Mouse (Mus musculus) neural tube, embryonic 12.5 days (tissue): Measurements from ENCODE around the gene Mst1. TPM values are rescaled to one million over a fixed set of nuclear protein-coding genes. Genes with fewer than 3 reads are reported as not detected.
A peak's percentile ranks its signal among the peaks of the same experiment; 100 is the strongest.

Source experiments
- ATAC-seq: fragments of 200-750 bp; cut with Nextera tagmentation; 2 replicates; pipeline ENCODE4 v1.8.0; 2017; ENCODE audit warnings: low read depth, mild to moderate bottlenecking, moderate TSS enrichment, moderate library complexity; ENCODE audit not compliant: low FRiP score
- H3K27ac ChIP-seq: fragments of 300-500 bp; sonication (generic); 2 replicates; pipeline ENCODE4 v1.5.1; 2016
- H3K27me3 ChIP-seq: fragments of 300-500 bp; sonication (generic); replicated peaks from 2 replicates; pipeline ENCODE4 v1.6.1; 2016; ENCODE audit warnings: mild to moderate bottlenecking
- H3K36me3 ChIP-seq: fragments of 300-500 bp; sonication (generic); 2 replicates; pipeline ENCODE4 v1.6.1; 2016; ENCODE audit warnings: mild to moderate bottlenecking
- H3K4me1 ChIP-seq: fragments of 300-500 bp; sonication (generic); 2 replicates; pipeline ENCODE4 v1.6.1; 2016
- H3K4me2 ChIP-seq: fragments of 300-500 bp; sonication (generic); replicated peaks from 2 replicates; pipeline ENCODE4 v1.6.1; 2016; ENCODE audit warnings: mild to moderate bottlenecking
- H3K4me3 ChIP-seq: fragments of 300-500 bp; sonication (generic); 2 replicates; pipeline ENCODE4 v1.5.1; 2016
- H3K9ac ChIP-seq: fragments of 300-500 bp; sonication (generic); 2 replicates; pipeline ENCODE4 v1.6.1; 2016; ENCODE audit warnings: mild to moderate bottlenecking
- H3K9me3 ChIP-seq: fragments of 300-500 bp; sonication (generic); 2 replicates; pipeline ENCODE4 v1.6.1; 2016; ENCODE audit warnings: mild to moderate bottlenecking
- WGBS: fragments of 180-500 bp; shearing (Covaris S2); methylation state at CpG from one replicate; pipeline ENCODE4 v1.1.7; 2016; 5-methylcytosine and 5-hydroxymethylcytosine counted together
- polyA plus RNA-seq: library from polyadenylated mRNA; unstranded; fragments of >200 nt; fragmentation: Nextera tagmentation; extraction: Ambion mirVana; gene quantifications from 2 replicates; pipeline ENCODE4 v1.2.1, GENCODE M21; 2016

Mst1 gene
- polyA plus RNA-seq, 1 experiment from 2014 or later = 0.44 TPM

- no peak overlapping the region for H3K9ac ChIP-seq
- no peaks in the 10 kb centered on the region for H3K9me3 ChIP-seq
- H3K27me3 ChIP-seq = no peaks in the 10 kb centered on the region
- H3K4me3 ChIP-seq = no peak overlapping the region
- H3K27ac ChIP-seq = no peak overlapping the region
- H3K4me2 ChIP-seq = no peak overlapping the region
- H3K36me3 ChIP-seq = peaks cover 58% of the 10 kb centered on the region
- ATAC-seq = no peak
- WGBS = 75% methylated on average over 7 of the region's 7 CpGs
- peaks cover 29% of the 10 kb centered on the region for H3K4me1 ChIP-seq
Measured at GRCm38 (mm10) chr9:108052411-108052810, 27.8 kb upstream of the Mst1 start.

- H3K4me3 ChIP-seq = no peak within 1 kb of the TSS
- no peak within 1 kb of the TSS for H3K9ac ChIP-seq
- H3K27me3 ChIP-seq = no peaks in the 10 kb centered on the region
- H3K4me1 ChIP-seq = peaks cover 23% of the 10 kb centered on the region
- WGBS = 52% methylated on average over 20 of the region's 20 CpGs
- H3K9me3 ChIP-seq = no peaks in the 10 kb centered on the region
- peaks cover 64% of the 10 kb centered on the region for H3K36me3 ChIP-seq
- H3K4me2 ChIP-seq = peak within 1 kb of the TSS; percentile 38
- peak; percentile 27; the same call in 1 of the 2 replicates for ATAC-seq
- no peak within 1 kb of the TSS for H3K27ac ChIP-seq
Measured at GRCm38 (mm10) chr9:108052885-108053664, 27.2 kb upstream of the Mst1 start, which contains the start of gene Amigo3. TSS of gene Amigo3 (plus strand) at chr9:108053159.

- no peak overlapping the region for H3K4me2 ChIP-seq
- 94% methylated on average over 15 of the region's 15 CpGs for WGBS
- H3K4me1 ChIP-seq = peaks cover 18% of the 10 kb centered on the region
- no peak overlapping the region for H3K27ac ChIP-seq
- H3K4me3 ChIP-seq = no peak overlapping the region; the same call in 1 of the 2 replicates
- ATAC-seq = no peak
- peaks cover 70% of the 10 kb centered on the region for H3K36me3 ChIP-seq
- H3K9ac ChIP-seq = no peak overlapping the region
- H3K27me3 ChIP-seq = no peaks in the 10 kb centered on the region
- H3K9me3 ChIP-seq = no peaks in the 10 kb centered on the region
Measured at GRCm38 (mm10) chr9:108053665-108054225, 26.5 kb upstream of the Mst1 start.

- Histone ChIP-seq H3K4me3 (no peak overlapping the region; the same call in 1 of the 2 replicates), H3K9me3 (no peaks in the 10 kb centered on the region), H3K4me2 (no peak overlapping the region), H3K9ac (no peak overlapping the region), H3K27me3 (no peaks in the 10 kb centered on the region), H3K27ac (no peak overlapping the region), H3K4me1 (peaks cover 18% of the 10 kb centered on the region), H3K36me3 (peaks cover 78% of the 10 kb centered on the region)
- WGBS = 91% methylated on average over 22 of the region's 22 CpGs
- no peak for ATAC-seq
Measured at GRCm38 (mm10) chr9:108054331-108055040, 25.8 kb upstream of the Mst1 start.

GRCm38 (mm10) chr9:108055061-108055460, 25.2 kb upstream of the Mst1 start:
- H3K9me3 ChIP-seq = no peaks in the 10 kb centered on the region
- ATAC-seq = no peak
- WGBS = 77% methylated on average over 1 of the region's 1 CpGs
- no peak overlapping the region for H3K4me2 ChIP-seq
- no peak overlapping the region for H3K9ac ChIP-seq
- H3K27me3 ChIP-seq = no peaks in the 10 kb centered on the region
- H3K4me3 ChIP-seq = no peak overlapping the region
- H3K36me3 ChIP-seq = peaks cover 83% of the 10 kb centered on the region
- H3K4me1 ChIP-seq = peaks cover 12% of the 10 kb centered on the region
- no peak overlapping the region for H3K27ac ChIP-seq

GRCm38 (mm10) chr9:108055661-108056237, 24.5 kb upstream of the Mst1 start:
- H3K4me1 ChIP-seq = peaks cover 6% of the 10 kb centered on the region
- no peak overlapping the region for H3K9ac ChIP-seq
- no peak overlapping the region for H3K4me3 ChIP-seq
- WGBS = 92% methylated on average over 6 of the region's 6 CpGs
- H3K27me3 ChIP-seq = no peaks in the 10 kb centered on the region
- no peak for ATAC-seq
- H3K4me2 ChIP-seq = no peak overlapping the region
- H3K27ac ChIP-seq = no peak overlapping the region
- H3K9me3 ChIP-seq = no peaks in the 10 kb centered on the region
- H3K36me3 ChIP-seq = peaks cover 83% of the 10 kb centered on the region

GRCm38 (mm10) chr9:108056361-108057261, 23.6 kb upstream of the Mst1 start:
- Histone ChIP-seq H3K9me3 (no peaks in the 10 kb centered on the region), H3K4me3 (no peak overlapping the region), H3K27ac (no peak overlapping the region), H3K36me3 (peaks cover 74% of the 10 kb centered on the region), H3K9ac (no peak overlapping the region), H3K4me1 (peaks cover 6% of the 10 kb centered on the region), H3K27me3 (no peaks in the 10 kb centered on the region), H3K4me2 (no peak overlapping the region)
- 84% methylated on average over 28 of the region's 28 CpGs for WGBS
- no peak for ATAC-seq

GRCm38 (mm10) chr9:108057262-108057562, 23.0 kb upstream of the Mst1 start:
- Histone ChIP-seq H3K4me2 (no peak overlapping the region), H3K9me3 (no peaks in the 10 kb centered on the region), H3K27ac (no peak overlapping the region), H3K27me3 (no peaks in the 10 kb centered on the region), H3K4me3 (no peak overlapping the region), H3K4me1 (peaks cover 6% of the 10 kb centered on the region), H3K9ac (no peak overlapping the region), H3K36me3 (peaks cover 76% of the 10 kb centered on the region)
- no peak for ATAC-seq
- WGBS = 89% methylated on average over 5 of the region's 5 CpGs

- Histone ChIP-seq H3K27ac (no peak overlapping the region), H3K9ac (no peak overlapping the region), H3K4me3 (no peak overlapping the region), H3K4me2 (no peak overlapping the region), H3K9me3 (no peaks in the 10 kb centered on the region), H3K4me1 (peaks cover 2% of the 10 kb centered on the region; the same call in 1 of the 2 replicates), H3K27me3 (no peaks in the 10 kb centered on the region), H3K36me3 (peaks cover 87% of the 10 kb centered on the region)
- no peak for ATAC-seq
- 93% methylated on average over 9 of the region's 9 CpGs for WGBS
Measured at GRCm38 (mm10) chr9:108058291-108058690, 21.9 kb upstream of the Mst1 start.

- Histone ChIP-seq H3K9me3 (no peaks in the 10 kb centered on the region), H3K36me3 (peaks cover 78% of the 10 kb centered on the region), H3K27me3 (no peaks in the 10 kb centered on the region), H3K9ac (no peak overlapping the region), H3K4me2 (no peak overlapping the region), H3K27ac (no peak overlapping the region), H3K4me1 (no peaks in the 10 kb centered on the region; the same call in 1 of the 2 replicates), H3K4me3 (no peak overlapping the region)
- 80% methylated on average over 3 of the region's 3 CpGs for WGBS
- ATAC-seq = no peak
Measured at GRCm38 (mm10) chr9:108062142-108062541, 18.1 kb upstream of the Mst1 start.

GRCm38 (mm10) chr9:108063361-108063760, 16.9 kb upstream of the Mst1 start:
- H3K4me3 ChIP-seq = no peak overlapping the region
- H3K36me3 ChIP-seq = peaks cover 66% of the 10 kb centered on the region
- ATAC-seq = no peak
- no peak overlapping the region for H3K27ac ChIP-seq
- H3K9ac ChIP-seq = no peak overlapping the region
- 90% methylated on average over 12 of the region's 12 CpGs for WGBS
- H3K4me2 ChIP-seq = no peak overlapping the region
- H3K9me3 ChIP-seq = no peaks in the 10 kb centered on the region
- H3K4me1 ChIP-seq = no peaks in the 10 kb centered on the region; the same call in 1 of the 2 replicates
- no peaks in the 10 kb centered on the region for H3K27me3 ChIP-seq
